8 mouse cellular contexts compared by ENCODE assay signal in the genomic region with DNA sequence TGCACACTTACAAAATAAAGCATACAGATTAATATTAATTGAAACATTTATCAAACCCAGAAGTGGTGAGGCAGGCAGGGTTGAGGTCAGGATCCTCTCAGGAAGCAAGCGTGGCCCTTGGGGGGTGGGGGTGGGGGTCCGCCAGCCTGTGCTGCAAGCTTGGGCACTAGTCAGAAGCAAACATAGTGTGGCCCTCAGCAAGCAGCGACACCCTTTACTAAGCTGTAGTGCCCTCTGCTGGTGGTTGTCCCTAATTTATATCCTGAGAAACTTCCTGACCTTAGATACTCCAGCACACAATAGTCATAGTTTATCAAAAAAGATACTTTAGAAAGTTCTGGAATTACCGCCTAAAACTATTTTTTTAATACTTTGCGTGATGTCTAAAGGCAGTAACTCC. TPM values are rescaled to one million over a fixed set of nuclear protein-coding genes. Genes with fewer than 3 reads are reported as not detected.
DNase-seq lines count a peak whose midpoint lies in the region; ATAC-seq lines count a peak whose summit lies in the region.

No protein-coding gene starts in this region.

- H3K9me3 ChIP-seq in hindbrain, embryonic 16.5 days (ENCODE audit: control insufficient read depth, low read length): no peaks in the 10 kb centered on the region
- no peaks in the 10 kb centered on the region for H3K9me3 ChIP-seq in liver, embryonic 16.5 days (replicated peaks; ENCODE audit: control insufficient read depth, low read length)

- H3K9ac ChIP-seq in hindbrain, embryonic 16.5 days (ENCODE audit: low read depth, low read length): no peak overlapping the region
- no peak overlapping the region for H3K9ac ChIP-seq in liver, embryonic 16.5 days (ENCODE audit: low read depth, low read length)

- no peaks in the 10 kb centered on the region for H3K27me3 ChIP-seq in hindbrain, embryonic 16.5 days (replicated peaks; ENCODE audit: control insufficient read depth, insufficient read depth, low read length)
- H3K27me3 ChIP-seq in liver, embryonic 16.5 days (ENCODE audit: control insufficient read depth, insufficient read depth, low read depth, low read length): no peaks in the 10 kb centered on the region

- H3K36me3 ChIP-seq in hindbrain, embryonic 16.5 days (ENCODE audit: control insufficient read depth, insufficient read depth, low read length): peaks cover 28% of the 10 kb centered on the region
- H3K36me3 ChIP-seq in liver, embryonic 16.5 days (ENCODE audit: control insufficient read depth, insufficient read depth): peaks cover 7% of the 10 kb centered on the region

- H3K27ac ChIP-seq in hindbrain, embryonic 16.5 days (ENCODE audit: low read depth, low read length): no peak overlapping the region
- H3K27ac ChIP-seq in liver, embryonic 16.5 days (ENCODE audit: low read length): no peak overlapping the region

- ATAC-seq in hindbrain, embryonic 16.5 days: peak; percentile 17; the same call in 1 of the 2 replicates
- 0 out of 2 replicates have a peak, but pooled peaks have one; percentile 37 for ATAC-seq in liver, embryonic 16.5 days (ENCODE audit: low read depth)

- H3K4me1 ChIP-seq in hindbrain, embryonic 16.5 days (ENCODE audit: control insufficient read depth, insufficient read depth, low read depth, low read length): no peaks in the 10 kb centered on the region
- H3K4me1 ChIP-seq in liver, embryonic 16.5 days (ENCODE audit: control insufficient read depth, low read depth, low read length): peaks cover 7% of the 10 kb centered on the region

- no peak overlapping the region for H3K4me3 ChIP-seq in hindbrain, embryonic 16.5 days (ENCODE audit: low read length)
- no peak overlapping the region for H3K4me3 ChIP-seq in liver, embryonic 16.5 days (ENCODE audit: low read depth, low read length)

- WGBS in hindbrain, embryonic 16.5 days: 37% methylated on average over 5 of the region's 5 CpGs
- 20% methylated on average over 5 of the region's 5 CpGs for WGBS in liver, embryonic 16.5 days (ENCODE audit: insufficient replicate concordance)

- H3K4me2 ChIP-seq in hindbrain, embryonic 16.5 days (ENCODE audit: low read length): no peak overlapping the region
- no peak overlapping the region for H3K4me2 ChIP-seq in liver, embryonic 16.5 days (ENCODE audit: low read depth, low read length)

- DNase-seq in cerebellum, adult 18-20 months: peak; percentile 79 to 84
- no peak for DNase-seq in cerebellum, adult 11-12 months
- DNase-seq in urinary bladder, postnatal 25 days (ENCODE audit: low spot score): peak; percentile 72
- DNase-seq in urinary bladder, postnatal 4 days (ENCODE audit: low spot score in 2 of 2): no peak
- DNase-seq in embryo, embryonic 11 days: peak; percentile 89
- DNase-seq in retina, postnatal 7 days (ENCODE audit: low read depth, low spot score): peak; percentile 65

RNA-seq across cellular contexts. Expression of a gene that starts 38.5 kb away (rescaled TPM):
- 19.3 and 22.6 TPM in 2 replicates for polyA plus RNA-seq in hindbrain, embryonic 16.5 days (2015; fragmentation: Nextera tagmentation; extraction: Ambion mirVana)
- polyA plus RNA-seq in liver, embryonic 16.5 days (2015; fragmentation: Nextera tagmentation; extraction: Ambion mirVana): 2.7 and 2.8 TPM in 2 replicates

RNA-seq across cellular contexts. Expression of a gene that starts 53.5 kb away (rescaled TPM):
- not detected in 2 replicates for polyA plus RNA-seq in hindbrain, embryonic 16.5 days (2015; fragmentation: Nextera tagmentation; extraction: Ambion mirVana)
- polyA plus RNA-seq in liver, embryonic 16.5 days (2015; fragmentation: Nextera tagmentation; extraction: Ambion mirVana): 0.70 and 0.78 TPM in 2 replicates

Comparison
In these comparisons a context has a peak if more than half of its experiments do, and no peak if none do; other contexts are left out.
1. DNase-seq: peak in cerebellum, adult 18-20 months (2 of 2), urinary bladder, postnatal 25 days (single experiment), embryo, embryonic 11 days (single experiment) and retina, postnatal 7 days (single experiment); none in cerebellum, adult 11-12 months (single experiment) and urinary bladder, postnatal 4 days (0 of 2).